ENCODE assay signal across 9 mouse cellular contexts in genomic region chr9:37053601-37054512, GRCm38 (mm10).
DNase-seq lines count a peak whose midpoint lies in the region; ATAC-seq and TF ChIP-seq lines count a peak whose summit lies in the region.
"Had no signal": no experiment of that assay in that cellular context is flagged by ENCODE, and none has a peak within 500 bp of the region (broad histone marks: within the 10 kb centered on the region; RNA-seq: fewer than 3 reads in every experiment).

No protein-coding gene starts in this region.

- peaks cover 14% of the 10 kb centered on the region for H3K4me1 ChIP-seq in embryonic facial prominence, embryonic 11.5 days (ENCODE audit: control insufficient read depth, insufficient read depth, low read length)
- H3K4me1 ChIP-seq in heart, embryonic 12.5 days (replicated peaks) = peaks cover 31% of the 10 kb centered on the region
- H3K4me1 ChIP-seq in kidney, embryonic 14.5 days (ENCODE audit: control insufficient read depth, insufficient read depth, low read length) = peaks cover 27% of the 10 kb centered on the region
- H3K4me1 ChIP-seq in testis, adult 2 months (ENCODE audit: control insufficient read depth, insufficient read depth, low read length) = peaks cover 15% of the 10 kb centered on the region

- H3K4me3 ChIP-seq in left cerebral cortex, adult 2 months = no peak overlapping the region
- H3K4me3 ChIP-seq in embryonic facial prominence, embryonic 11.5 days (ENCODE audit: low read depth, low read length) = no peak overlapping the region
- H3K4me3 ChIP-seq in heart, embryonic 12.5 days = 0 out of 2 replicates have a peak overlapping the region, but pooled peaks have one; percentile 1
- H3K4me3 ChIP-seq in kidney, embryonic 14.5 days (ENCODE audit: low read length) = no peak overlapping the region
- H3K4me3 ChIP-seq in testis, adult 2 months (ENCODE audit: control insufficient read depth, low read depth, low read length) = peak overlapping the region; percentile 68

- H3K9ac ChIP-seq in embryonic facial prominence, embryonic 11.5 days (replicated peaks; ENCODE audit: low read length) = peak overlapping the region; percentile 35; the same call in 1 of the 2 replicates
- peak overlapping the region; percentile 48; the same call in 1 of the 2 replicates for H3K9ac ChIP-seq in heart, embryonic 12.5 days
- peak overlapping the region; percentile 40; the same call in 1 of the 2 replicates for H3K9ac ChIP-seq in kidney, embryonic 14.5 days (ENCODE audit: low read depth, low read length)
- H3K9ac ChIP-seq: liver, embryonic 14.5 days had no signal

- peak; percentile 67; the same call in 1 of the 2 replicates for TF ChIP-seq POLR2A in testis, adult 2 months (IDR thresholded peaks at IDR 0.05; ENCODE audit: control insufficient read depth, low read depth, low read length)

- peak overlapping the region; percentile 43 for H3K4me2 ChIP-seq in embryonic facial prominence, embryonic 11.5 days (ENCODE audit: low read depth, low read length)
- peak overlapping the region; percentile 55 for H3K4me2 ChIP-seq in heart, embryonic 12.5 days
- H3K4me2 ChIP-seq in kidney, embryonic 14.5 days (replicated peaks; ENCODE audit: low read depth, low read length) = peak overlapping the region; percentile 35

- peak overlapping the region; percentile 91 for H3K27ac ChIP-seq in left cerebral cortex, adult 2 months
- peak overlapping the region; percentile 80 for H3K27ac ChIP-seq in embryonic facial prominence, embryonic 11.5 days (replicated peaks; ENCODE audit: low read depth, low read length)
- H3K27ac ChIP-seq in heart, embryonic 12.5 days (ENCODE audit: poor library complexity, severe bottlenecking) = peak overlapping the region; percentile 15
- H3K27ac ChIP-seq in kidney, embryonic 14.5 days (ENCODE audit: low read depth, low read length) = peak overlapping the region; percentile 68
- peak overlapping the region; percentile 51 for H3K27ac ChIP-seq in testis, adult 2 months (ENCODE audit: control insufficient read depth, insufficient read depth, low read depth, low read length)
- H3K27ac ChIP-seq: liver, embryonic 14.5 days had no signal

- no peaks in the 10 kb centered on the region for H3K36me3 ChIP-seq in embryonic facial prominence, embryonic 11.5 days (replicated peaks; ENCODE audit: control insufficient read depth, insufficient read depth, low read depth, low read length)
- no peaks in the 10 kb centered on the region for H3K36me3 ChIP-seq in heart, embryonic 12.5 days
- no peaks in the 10 kb centered on the region for H3K36me3 ChIP-seq in kidney, embryonic 14.5 days (ENCODE audit: control insufficient read depth, insufficient read depth, low read length)
- H3K36me3 ChIP-seq in testis, adult 2 months (ENCODE audit: control insufficient read depth, insufficient read depth, low read length) = no peaks in the 10 kb centered on the region

- intact Hi-C loops in left cerebral cortex, adult 2 months (cut with DNase I) = loop anchor here (1.0 to 5.0 kb wide), 2 partner anchors 88 to 110 kb away; no protein-coding TSS in a partner anchor
- intact Hi-C loops in left cerebral cortex, postnatal 36 days (cut with DNase I) = loop anchor here (5.0 kb wide), 3 partner anchors 67 to 88 kb away; no protein-coding TSS in a partner anchor

- peak in 1 of 2 experiments; percentile 41 for DNase-seq in left cerebral cortex, adult 2 months (ENCODE audit: extremely low spot score in 1 of 2, low spot score in 2 of 2)
- no peak for DNase-seq in left cerebral cortex, postnatal 36 days (ENCODE audit: low spot score in 2 of 2)
- DNase-seq in embryonic facial prominence, embryonic 11.5 days (ENCODE audit: low spot score) = peak; percentile 95
- DNase-seq in mesoderm, embryonic 11.5 days (ENCODE audit: low read depth, low spot score) = peak; percentile 97
- no peak for DNase-seq in B cell, adult 2 months

- H3K9me3 ChIP-seq in embryonic facial prominence, embryonic 11.5 days (replicated peaks; ENCODE audit: control insufficient read depth, low read length) = no peaks in the 10 kb centered on the region
- H3K9me3 ChIP-seq in heart, embryonic 12.5 days (replicated peaks) = no peaks in the 10 kb centered on the region
- no peaks in the 10 kb centered on the region for H3K9me3 ChIP-seq in kidney, embryonic 14.5 days (ENCODE audit: control insufficient read depth, low read length)

- peak; percentile 92 for ATAC-seq in embryonic facial prominence, embryonic 11.5 days (replicated peaks; ENCODE audit: insufficient number of reproducible peaks, low FRiP score, low TSS enrichment, low read depth)
- peak; percentile 77 for ATAC-seq in heart, embryonic 12.5 days (ENCODE audit: insufficient number of reproducible peaks, low FRiP score)
- ATAC-seq in kidney, embryonic 14.5 days (ENCODE audit: low FRiP score, low TSS enrichment) = peak; percentile 90

- no peak for TF ChIP-seq CTCF in left cerebral cortex, adult 2 months (IDR thresholded peaks at IDR 0.05)
- TF ChIP-seq CTCF in testis, adult 2 months (IDR thresholded peaks at IDR 0.05; ENCODE audit: control insufficient read depth, insufficient read depth, insufficient replicate concordance, low read depth, low read length) = no peak

- no peaks in the 10 kb centered on the region for H3K27me3 ChIP-seq in embryonic facial prominence, embryonic 11.5 days (ENCODE audit: control insufficient read depth, insufficient read depth, low read length)
- H3K27me3 ChIP-seq in heart, embryonic 12.5 days (replicated peaks) = no peaks in the 10 kb centered on the region
- no peaks in the 10 kb centered on the region for H3K27me3 ChIP-seq in kidney, embryonic 14.5 days (ENCODE audit: control insufficient read depth, insufficient read depth, low read length)
- H3K27me3 ChIP-seq in testis, adult 2 months (ENCODE audit: control insufficient read depth, insufficient read depth, low read length) = no peaks in the 10 kb centered on the region

- WGBS in embryonic facial prominence, embryonic 11.5 days = 12% methylated on average over 21 of the region's 21 CpGs
- 13% methylated on average over 21 of the region's 21 CpGs for WGBS in heart, embryonic 12.5 days
- 14% methylated on average over 21 of the region's 21 CpGs for WGBS in kidney, embryonic 14.5 days

Comparison
In these comparisons a context has a peak if more than half of its experiments do, and no peak if none do; other contexts are left out.
1. DNase-seq: peak in embryonic facial prominence, embryonic 11.5 days (single experiment) and mesoderm, embryonic 11.5 days (single experiment); none in left cerebral cortex, postnatal 36 days (0 of 2) and B cell, adult 2 months (0 of 2).
2. H3K27ac ChIP-seq: peak in every context shown above with its lines; median percentile 91 in left cerebral cortex, adult 2 months; 80 in embryonic facial prominence, embryonic 11.5 days; 68 in kidney, embryonic 14.5 days; 51 in testis, adult 2 months; 15 in heart, embryonic 12.5 days.
3. H3K4me3 ChIP-seq: peak in heart, embryonic 12.5 days (single experiment) and testis, adult 2 months (single experiment); none in left cerebral cortex, adult 2 months (single experiment), embryonic facial prominence, embryonic 11.5 days (single experiment) and kidney, embryonic 14.5 days (single experiment).
4. Peak in every context shown above with its lines, with median percentiles within 50 percentile points of each other: ATAC-seq, H3K4me2 ChIP-seq and H3K9ac ChIP-seq.